Mouse (Mus musculus) neural tube, embryonic 15.5 days (tissue): Measurements from ENCODE around the gene Gpr3. TPM values are rescaled to one million over a fixed set of nuclear protein-coding genes. Genes with fewer than 3 reads are reported as not detected.

Source experiments
- ATAC-seq: fragments of 200-750 bp; cut with Nextera tagmentation; 2 replicates; pipeline ENCODE4 v1.8.0; 2017; ENCODE audit warnings: mild to moderate bottlenecking, moderate TSS enrichment, moderate library complexity; ENCODE audit not compliant: low FRiP score
- H3K27ac ChIP-seq: fragments of 300-500 bp; sonication (generic); replicated peaks from 2 replicates; pipeline ENCODE4 v1.5.1; 2015; ENCODE audit warnings: mild to moderate bottlenecking, inconsistent platforms
- H3K27me3 ChIP-seq: fragments of 300-500 bp; sonication (generic); replicated peaks from 2 replicates; pipeline ENCODE4 v1.6.1; 2015; ENCODE audit warnings: inconsistent platforms
- H3K36me3 ChIP-seq: fragments of 300-500 bp; sonication (generic); 2 replicates; pipeline ENCODE4 v1.6.1; 2015; ENCODE audit warnings: inconsistent platforms
- H3K4me1 ChIP-seq: fragments of 300-500 bp; sonication (generic); 2 replicates; pipeline ENCODE4 v1.6.1; 2015; ENCODE audit warnings: inconsistent platforms
- H3K4me2 ChIP-seq: fragments of 300-500 bp; sonication (generic); 2 replicates; pipeline ENCODE4 v1.6.1; 2015; ENCODE audit warnings: inconsistent platforms, mild to moderate bottlenecking, moderate library complexity
- H3K4me3 ChIP-seq: fragments of 300-500 bp; sonication (generic); replicated peaks from 2 replicates; pipeline ENCODE4 v1.5.1; 2015; ENCODE audit warnings: mild to moderate bottlenecking, inconsistent platforms
- H3K9ac ChIP-seq: fragments of 300-500 bp; sonication (generic); replicated peaks from 2 replicates; pipeline ENCODE4 v1.6.1; 2015; ENCODE audit warnings: mild to moderate bottlenecking, inconsistent platforms
- H3K9me3 ChIP-seq: fragments of 300-500 bp; sonication (generic); replicated peaks from 2 replicates; pipeline ENCODE4 v1.6.1; 2016; ENCODE audit warnings: inconsistent platforms
- WGBS: fragments of 180-500 bp; shearing (Covaris S2); methylation state at CpG from one replicate; pipeline ENCODE4 v1.1.7; 2015; ENCODE audit warnings: mixed read lengths; 5-methylcytosine and 5-hydroxymethylcytosine counted together
- polyA plus RNA-seq: library from polyadenylated mRNA; unstranded; fragments of >200 nt; fragmentation: Nextera tagmentation; extraction: Ambion mirVana; gene quantifications from 2 replicates; pipeline ENCODE4 v1.2.1, GENCODE M21; 2015

Gene Gpr3
- polyA plus RNA-seq, 1 experiment from 2014 or later: 2.5 TPM

DNA sequence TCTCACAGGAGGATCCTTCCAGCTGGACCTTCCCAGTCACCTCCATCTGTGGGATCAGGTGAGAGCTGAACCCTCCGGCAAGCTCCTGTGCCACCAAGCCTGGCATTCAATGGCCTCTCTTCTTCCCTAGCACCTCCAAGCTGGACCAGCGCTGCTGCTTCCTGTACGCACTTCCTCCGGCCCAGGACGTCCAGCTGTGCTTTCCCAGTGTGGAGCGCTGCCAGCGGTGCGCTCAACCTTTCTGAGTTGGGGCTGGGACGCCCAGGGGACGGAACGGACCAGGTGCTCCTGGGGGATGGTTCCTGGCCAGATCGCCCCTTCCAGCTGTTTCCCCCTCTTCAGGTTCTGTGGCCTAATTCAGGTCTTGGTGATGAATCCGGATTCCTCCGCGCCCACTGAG is 34.7 kb upstream of the Gpr3 start:
- no peak overlapping the region for H3K9ac ChIP-seq
- H3K4me1 ChIP-seq: peaks cover 12% of the 10 kb centered on the region
- no peak overlapping the region for H3K4me2 ChIP-seq
- no peak for ATAC-seq
- H3K27ac ChIP-seq: no peak overlapping the region
- no peaks in the 10 kb centered on the region for H3K9me3 ChIP-seq
- WGBS: 28% methylated on average over 15 of the region's 15 CpGs
- H3K27me3 ChIP-seq: peaks cover 86% of the 10 kb centered on the region
- H3K4me3 ChIP-seq: no peak overlapping the region
- H3K36me3 ChIP-seq: no peaks in the 10 kb centered on the region

DNA sequence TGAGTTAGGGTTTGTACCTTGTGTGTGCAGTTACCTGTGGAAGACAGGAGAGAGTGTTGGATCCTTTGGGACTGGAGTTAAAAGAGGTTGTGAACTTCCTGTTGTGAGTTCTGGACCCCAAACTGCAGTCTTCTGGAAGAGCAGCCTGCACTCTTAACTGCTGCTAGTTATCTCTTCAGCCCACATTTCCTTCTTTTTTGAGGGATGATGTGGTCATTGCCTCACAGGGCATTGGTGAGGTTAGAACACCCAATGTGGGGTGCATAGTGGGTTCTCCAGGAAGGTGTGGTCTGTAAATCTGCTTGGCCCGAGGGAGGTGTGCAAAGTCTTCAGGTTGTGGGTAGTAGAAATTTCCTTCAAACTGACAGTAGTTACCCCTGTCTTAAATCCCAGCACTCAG is 32.0 kb upstream of the Gpr3 start:
- peaks cover 15% of the 10 kb centered on the region for H3K4me1 ChIP-seq
- H3K27ac ChIP-seq: no peak overlapping the region
- no peak overlapping the region for H3K9ac ChIP-seq
- H3K4me2 ChIP-seq: no peak overlapping the region
- WGBS: 83% methylated on average over 1 of the region's 1 CpGs
- H3K9me3 ChIP-seq: no peaks in the 10 kb centered on the region
- no peak overlapping the region for H3K4me3 ChIP-seq
- ATAC-seq: no peak
- H3K36me3 ChIP-seq: no peaks in the 10 kb centered on the region
- peaks cover 82% of the 10 kb centered on the region for H3K27me3 ChIP-seq

DNA sequence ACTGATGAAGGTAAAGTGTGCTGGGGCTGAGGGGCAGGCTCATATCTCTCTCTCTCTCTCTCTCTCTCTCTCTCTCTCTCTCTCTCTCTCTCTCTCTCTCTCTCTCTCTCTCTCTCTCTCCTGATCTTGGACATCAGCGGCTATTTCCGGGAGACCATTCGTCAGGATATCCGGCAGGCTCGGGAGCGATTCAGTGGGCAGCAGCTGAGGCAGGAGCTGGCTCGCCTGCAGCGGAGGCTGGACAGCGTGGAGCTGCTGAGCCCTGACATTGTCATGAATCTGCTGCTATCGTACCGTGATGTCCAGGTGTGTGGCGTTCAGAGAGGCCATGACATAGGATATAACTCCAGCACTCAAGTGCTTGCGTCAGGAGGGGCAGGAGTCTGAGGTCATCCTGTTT is 31.2 kb upstream of the Gpr3 start:
- no peak overlapping the region for H3K4me3 ChIP-seq
- no peak for ATAC-seq
- H3K27me3 ChIP-seq: peaks cover 81% of the 10 kb centered on the region
- H3K4me2 ChIP-seq: no peak overlapping the region
- H3K36me3 ChIP-seq: no peaks in the 10 kb centered on the region
- WGBS: 39% methylated on average over 12 of the region's 13 CpGs
- H3K9ac ChIP-seq: no peak overlapping the region
- no peaks in the 10 kb centered on the region for H3K9me3 ChIP-seq
- peaks cover 15% of the 10 kb centered on the region for H3K4me1 ChIP-seq
- no peak overlapping the region for H3K27ac ChIP-seq

DNA sequence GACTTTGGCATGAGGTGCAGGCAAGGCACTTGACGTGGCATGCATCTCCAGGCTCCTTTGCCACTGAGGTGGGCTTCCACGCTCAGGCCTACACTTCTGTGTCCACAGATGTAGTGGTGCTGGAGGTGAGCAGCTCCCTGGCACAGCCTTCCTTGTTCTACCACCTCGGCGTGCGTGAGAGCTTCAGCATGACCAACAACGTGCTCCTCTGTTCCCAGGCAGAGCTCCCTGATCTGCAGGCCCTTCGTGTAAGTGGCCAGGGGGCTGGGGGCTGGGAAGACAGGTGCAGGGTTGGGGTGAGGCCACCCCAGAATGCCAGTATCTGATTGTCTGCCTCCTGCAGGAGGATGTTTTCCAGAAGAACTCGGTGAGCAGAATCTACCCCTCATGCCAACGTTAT is 30.4 kb upstream of the Gpr3 start:
- peaks cover 15% of the 10 kb centered on the region for H3K4me1 ChIP-seq
- no peak overlapping the region for H3K9ac ChIP-seq
- peaks cover 73% of the 10 kb centered on the region for H3K27me3 ChIP-seq
- no peaks in the 10 kb centered on the region for H3K9me3 ChIP-seq
- WGBS: 46% methylated on average over 9 of the region's 9 CpGs
- ATAC-seq: no peak
- no peak overlapping the region for H3K4me2 ChIP-seq
- no peak overlapping the region for H3K4me3 ChIP-seq
- H3K36me3 ChIP-seq: no peaks in the 10 kb centered on the region
- H3K27ac ChIP-seq: no peak overlapping the region

DNA sequence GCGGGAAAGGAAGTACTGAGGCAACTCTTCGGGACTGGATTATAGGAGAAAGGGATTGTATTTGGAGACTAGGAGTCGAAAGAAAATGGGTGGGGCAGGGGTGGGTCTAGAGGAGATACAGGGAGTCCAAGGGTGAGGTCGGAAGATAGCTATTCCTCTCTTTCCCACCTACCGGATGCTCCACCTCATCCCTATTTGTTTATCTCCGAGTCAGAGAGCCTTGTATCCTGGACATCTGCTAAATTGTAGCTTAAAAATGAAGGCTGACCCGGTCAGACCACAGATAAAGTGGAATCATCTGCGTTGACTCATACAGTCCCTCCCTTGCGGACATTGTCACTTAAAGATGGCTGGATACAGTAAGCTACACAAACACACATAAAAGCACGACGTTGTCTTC is 29.6 kb upstream of the Gpr3 start:
- ATAC-seq: no peak
- peaks cover 66% of the 10 kb centered on the region for H3K27me3 ChIP-seq
- H3K4me2 ChIP-seq: peak overlapping the region; percentile 91
- H3K4me1 ChIP-seq: peaks cover 15% of the 10 kb centered on the region
- no peak overlapping the region for H3K27ac ChIP-seq
- H3K9me3 ChIP-seq: no peaks in the 10 kb centered on the region
- WGBS: 34% methylated on average over 11 of the region's 11 CpGs
- no peak overlapping the region for H3K9ac ChIP-seq
- H3K4me3 ChIP-seq: peak overlapping the region; percentile 56
- H3K36me3 ChIP-seq: no peaks in the 10 kb centered on the region

DNA sequence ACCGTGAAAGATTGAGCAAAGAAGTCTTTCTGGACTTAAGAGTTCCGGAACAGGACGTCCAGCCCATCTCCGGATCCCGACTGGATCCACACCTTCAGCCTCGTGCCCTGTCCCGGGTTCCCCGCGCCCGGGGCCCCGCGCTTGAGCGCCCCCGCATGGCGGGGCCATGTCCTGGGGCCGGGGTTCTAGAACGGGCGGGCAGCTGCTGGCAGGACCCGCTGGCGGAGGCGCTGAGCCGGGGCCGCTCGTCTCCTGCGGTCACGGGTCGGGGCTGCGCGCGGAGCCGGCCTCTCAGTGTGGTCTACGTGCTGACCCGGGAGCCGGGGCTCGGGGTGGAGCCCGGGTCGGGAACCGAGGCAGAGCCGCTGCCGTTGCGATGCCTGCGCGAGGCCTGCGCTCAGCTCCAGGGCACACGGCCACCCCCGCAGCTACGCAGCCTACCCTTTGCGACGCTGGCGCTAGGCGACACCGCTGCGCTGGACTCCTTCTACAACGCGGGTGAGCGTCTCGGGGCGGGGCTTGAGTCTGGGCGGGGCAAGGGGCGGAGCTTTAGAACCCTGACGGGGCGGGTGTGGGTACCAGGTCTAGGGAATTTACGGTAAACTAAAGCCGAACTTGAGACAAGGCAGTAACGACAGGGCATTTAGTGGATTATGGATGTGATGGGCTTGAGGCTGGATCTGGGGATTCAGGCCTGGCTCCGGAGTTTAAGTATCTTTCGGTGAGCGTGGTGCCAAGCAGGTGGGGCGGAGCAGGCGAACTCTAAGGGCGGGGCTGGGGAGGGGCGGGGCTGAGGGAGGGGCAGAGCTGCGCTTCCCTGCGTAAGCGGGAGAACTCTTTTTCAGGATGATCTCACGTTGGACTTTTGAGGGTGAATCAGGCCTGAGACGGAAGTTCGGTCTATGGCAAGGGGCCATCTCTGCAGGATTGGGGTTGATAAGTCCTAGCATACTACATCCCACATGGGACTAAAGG is 28.9 kb upstream of the Gpr3 start:
- peak overlapping the region; percentile 91 for H3K4me2 ChIP-seq
- peaks cover 59% of the 10 kb centered on the region for H3K27me3 ChIP-seq
- under 1% methylated on average over 67 of the region's 78 CpGs for WGBS
- H3K36me3 ChIP-seq: no peaks in the 10 kb centered on the region
- peak overlapping the region; percentile 60; the same call in 1 of the 2 replicates for H3K27ac ChIP-seq
- H3K9ac ChIP-seq: peak overlapping the region; percentile 51
- H3K4me1 ChIP-seq: peaks cover 15% of the 10 kb centered on the region
- peak; percentile 91 for ATAC-seq
- H3K4me3 ChIP-seq: peak overlapping the region; percentile 56
- H3K9me3 ChIP-seq: no peaks in the 10 kb centered on the region

DNA sequence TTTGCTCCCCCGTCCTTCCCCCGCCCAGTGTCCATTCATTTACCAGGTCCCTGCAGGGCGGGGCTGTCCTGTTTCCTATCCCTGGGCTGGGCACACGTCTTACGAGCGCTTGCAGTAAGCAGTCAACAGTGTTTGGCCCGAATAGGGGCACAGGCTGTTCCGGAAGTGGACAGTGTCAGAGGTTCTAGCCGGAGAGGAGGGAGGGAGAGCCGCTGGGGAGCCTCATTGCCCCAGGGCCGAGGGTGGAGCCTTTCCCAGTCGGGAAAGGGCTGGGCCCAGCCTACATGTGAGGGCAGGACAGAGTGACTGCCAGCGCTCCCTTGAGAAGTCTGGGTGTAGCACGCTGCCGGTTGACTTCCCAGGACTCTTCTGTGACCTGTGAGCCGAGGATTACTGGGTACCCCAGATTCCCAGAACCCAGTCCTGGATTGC is 28.2 kb upstream of the Gpr3 start, which contains the start of gene Map3k6:
Map3k6 (plus strand) TSS at position 329 of the 432 bp plus-strand sequence.
- H3K27ac ChIP-seq: peak within 1 kb of the TSS; percentile 60; the same call in 1 of the 2 replicates
- peaks cover 15% of the 10 kb centered on the region for H3K4me1 ChIP-seq
- 7% methylated on average over 16 of the region's 16 CpGs for WGBS
- H3K4me3 ChIP-seq: peak within 1 kb of the TSS; percentile 56
- H3K27me3 ChIP-seq: peaks cover 52% of the 10 kb centered on the region
- H3K4me2 ChIP-seq: peak within 1 kb of the TSS; percentile 91
- peak within 1 kb of the TSS; percentile 51 for H3K9ac ChIP-seq
- no peak for ATAC-seq
- H3K36me3 ChIP-seq: no peaks in the 10 kb centered on the region
- no peaks in the 10 kb centered on the region for H3K9me3 ChIP-seq

DNA sequence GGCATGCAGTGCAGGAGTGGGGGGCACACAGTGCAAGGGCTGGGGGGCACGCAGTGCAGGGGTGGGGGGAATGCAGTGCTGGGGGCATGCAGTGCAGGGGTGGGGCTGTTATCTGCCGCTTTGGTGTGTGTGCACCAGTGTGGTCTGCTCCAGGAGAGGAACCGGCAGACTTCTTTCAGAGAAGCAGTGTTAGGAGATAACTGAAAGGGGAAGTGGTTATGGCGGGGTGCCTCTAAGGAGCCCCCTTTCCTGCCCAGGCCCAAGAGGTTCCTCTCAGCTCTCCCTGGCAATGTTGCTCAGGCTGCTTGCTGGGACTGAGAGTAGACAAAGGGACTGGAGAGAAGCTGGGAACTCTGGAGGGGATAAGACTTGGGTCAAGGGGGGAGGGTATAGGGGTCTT is 25.6 kb upstream of the Gpr3 start:
- Histone ChIP-seq H3K9me3 (no peaks in the 10 kb centered on the region), H3K27ac (no peak overlapping the region), H3K27me3 (peaks cover 36% of the 10 kb centered on the region), H3K9ac (no peak overlapping the region), H3K4me1 (peaks cover 15% of the 10 kb centered on the region), H3K36me3 (no peaks in the 10 kb centered on the region), H3K4me2 (no peak overlapping the region), H3K4me3 (no peak overlapping the region)
- ATAC-seq: no peak
- 75% methylated on average over 4 of the region's 4 CpGs for WGBS

DNA sequence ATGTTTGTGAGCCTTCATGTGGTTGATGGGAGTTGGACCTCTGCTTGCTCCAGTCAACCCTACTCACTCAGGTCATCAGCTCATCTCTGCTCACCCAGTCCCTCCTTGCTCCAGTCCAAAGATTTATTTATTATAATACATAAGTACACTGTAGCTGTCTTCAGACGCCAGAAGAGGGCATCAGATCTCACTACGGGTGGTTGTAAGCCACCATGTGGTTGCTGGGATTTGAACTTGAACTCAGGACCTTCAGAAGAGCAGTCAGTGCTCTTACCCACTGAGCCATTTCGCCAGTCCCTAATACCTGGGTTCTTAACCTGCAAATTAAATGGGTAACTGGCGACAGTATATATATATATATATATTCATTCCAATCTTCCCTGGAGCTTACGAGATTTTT is 23.1 kb upstream of the Gpr3 start:
- Histone ChIP-seq H3K9ac (no peak overlapping the region), H3K27ac (no peak overlapping the region), H3K4me3 (no peak overlapping the region), H3K27me3 (peaks cover 13% of the 10 kb centered on the region), H3K4me1 (0 out of 2 replicates have a peak, but pooled peaks cover under 1% of the 10 kb centered on the region), H3K9me3 (no peaks in the 10 kb centered on the region), H3K36me3 (no peaks in the 10 kb centered on the region), H3K4me2 (no peak overlapping the region)
- WGBS: 87% methylated on average over 5 of the region's 5 CpGs
- ATAC-seq: no peak

DNA sequence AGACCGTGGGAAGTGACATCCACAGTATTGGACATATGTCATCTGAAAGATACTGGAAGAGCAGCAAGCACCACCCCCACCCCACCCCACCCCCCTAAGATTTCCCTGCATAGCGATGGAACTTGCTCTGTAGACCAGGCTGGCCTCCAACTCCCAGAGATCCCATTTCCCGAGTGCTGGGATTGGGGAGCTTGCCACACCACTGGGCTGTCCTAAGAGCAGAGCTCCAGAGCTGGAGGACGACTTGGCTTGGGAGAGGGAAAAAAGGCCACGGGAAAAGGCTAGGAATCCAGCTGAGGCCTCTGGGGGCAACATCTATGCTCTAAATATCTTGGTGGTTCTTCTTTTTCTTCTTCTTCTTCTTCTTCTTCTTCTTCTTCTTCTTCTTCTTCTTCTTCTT is 22.4 kb upstream of the Gpr3 start:
- H3K27me3 ChIP-seq: peaks cover 8% of the 10 kb centered on the region
- WGBS: 64% methylated on average over 5 of the region's 5 CpGs
- H3K9me3 ChIP-seq: no peaks in the 10 kb centered on the region
- H3K4me3 ChIP-seq: no peak overlapping the region
- H3K4me1 ChIP-seq: no peaks in the 10 kb centered on the region
- no peak overlapping the region for H3K4me2 ChIP-seq
- no peak overlapping the region for H3K9ac ChIP-seq
- ATAC-seq: no peak
- no peaks in the 10 kb centered on the region for H3K36me3 ChIP-seq
- no peak overlapping the region for H3K27ac ChIP-seq

DNA sequence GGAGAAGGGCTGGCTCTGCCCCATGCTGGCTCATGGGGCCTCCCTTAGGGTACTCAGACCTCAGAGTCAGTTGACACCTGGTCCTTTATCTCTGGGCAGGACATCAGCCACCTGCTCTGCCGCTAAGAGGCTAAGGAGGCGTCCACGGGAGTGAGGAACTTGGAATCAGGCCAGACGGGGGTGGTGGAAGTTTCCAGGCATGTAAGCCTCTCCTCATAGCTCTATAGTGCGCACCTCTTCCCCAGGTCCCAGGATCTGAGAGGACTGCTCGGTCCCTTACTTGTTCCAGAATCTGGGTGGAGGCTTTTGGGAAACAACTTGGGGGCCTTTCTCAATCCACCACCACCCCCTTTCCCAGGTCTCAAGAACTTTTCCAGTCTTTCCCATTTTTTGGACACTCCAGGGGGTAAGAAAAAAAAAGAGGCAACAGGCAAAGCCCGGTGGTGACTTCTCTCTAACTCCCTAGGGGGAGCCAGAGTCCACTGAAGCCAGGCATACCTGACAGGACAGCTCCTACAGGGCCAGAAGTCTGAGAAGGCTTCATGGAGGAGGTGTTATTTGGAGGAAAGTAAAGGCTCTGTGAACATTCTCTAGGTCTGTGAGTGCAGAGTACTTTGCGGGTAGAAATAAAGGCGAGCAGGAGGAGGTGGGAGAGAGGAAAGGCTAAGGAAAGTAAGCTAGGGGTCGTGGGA is 21.1 kb upstream of the Gpr3 start:
- H3K27me3 ChIP-seq: no peaks in the 10 kb centered on the region
- H3K9me3 ChIP-seq: no peaks in the 10 kb centered on the region
- no peak overlapping the region for H3K27ac ChIP-seq
- H3K4me1 ChIP-seq: no peaks in the 10 kb centered on the region
- ATAC-seq: no peak
- H3K9ac ChIP-seq: no peak overlapping the region
- 42% methylated on average over 10 of the region's 10 CpGs for WGBS
- H3K4me2 ChIP-seq: no peak overlapping the region
- no peaks in the 10 kb centered on the region for H3K36me3 ChIP-seq
- no peak overlapping the region for H3K4me3 ChIP-seq

DNA sequence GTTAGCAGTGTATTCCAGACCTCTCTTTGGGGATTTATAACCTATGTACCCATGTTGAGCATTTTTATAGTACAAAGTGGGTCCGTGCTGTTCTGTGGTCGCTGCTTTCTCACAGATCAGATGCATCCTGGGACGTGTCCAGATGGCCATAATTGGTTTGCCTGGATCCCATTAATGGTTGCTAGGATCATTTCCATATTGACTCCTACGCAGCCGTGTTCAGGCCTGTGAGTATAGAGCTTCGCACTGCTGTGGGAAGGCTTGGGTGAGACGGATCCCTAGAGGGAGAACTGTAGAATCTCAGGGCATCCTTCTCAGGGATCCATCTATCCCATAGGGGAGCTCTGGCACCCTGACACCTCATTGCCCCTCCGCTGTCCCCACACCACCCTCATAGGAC is 17.2 kb upstream of the Gpr3 start:
- Histone ChIP-seq H3K9ac (no peak overlapping the region), H3K36me3 (no peaks in the 10 kb centered on the region), H3K27ac (no peak overlapping the region), H3K4me1 (no peaks in the 10 kb centered on the region), H3K9me3 (no peaks in the 10 kb centered on the region), H3K4me3 (no peak overlapping the region), H3K4me2 (no peak overlapping the region), H3K27me3 (no peaks in the 10 kb centered on the region)
- WGBS: 63% methylated on average over 8 of the region's 8 CpGs
- ATAC-seq: no peak
